9 mouse cellular contexts compared by ENCODE assay signal in genomic region chr2:131949767-131950597, GRCm38 (mm10). TPM values are rescaled to one million over a fixed set of nuclear protein-coding genes. Genes with fewer than 3 reads are reported as not detected.
DNase-seq lines count a peak whose midpoint lies in the region; ATAC-seq and TF ChIP-seq lines count a peak whose summit lies in the region.
"Had no signal": no experiment of that assay in that cellular context is flagged by ENCODE, and none has a peak within 500 bp of the region (broad histone marks: within the 10 kb centered on the region; RNA-seq: fewer than 3 reads in every experiment).

No protein-coding gene starts in this region.

- no peak for TF ChIP-seq POLR2A in limb, embryonic 14.5 days (IDR thresholded peaks at IDR 0.05; ENCODE audit: borderline replicate concordance, extremely low read depth, insufficient read depth, insufficient read length)

- H3K9ac ChIP-seq in hindbrain, embryonic 14.5 days, result no peak overlapping the region
- no peak overlapping the region for H3K9ac ChIP-seq in limb, embryonic 14.5 days (ENCODE audit: low read depth, low read length, severe bottlenecking)
- no peak overlapping the region for H3K9ac ChIP-seq in neural tube, embryonic 12.5 days
- H3K9ac ChIP-seq: limb, embryonic 12.5 days had no signal

- no peak overlapping the region for H3K27ac ChIP-seq in left cerebral cortex, adult 2 months
- H3K27ac ChIP-seq in hindbrain, embryonic 14.5 days, result no peak overlapping the region
- no peak overlapping the region for H3K27ac ChIP-seq in limb, embryonic 14.5 days (replicated peaks; ENCODE audit: low read depth, low read length)
- no peak overlapping the region for H3K27ac ChIP-seq in neural tube, embryonic 12.5 days
- H3K27ac ChIP-seq: limb, embryonic 12.5 days had no signal

- no peak overlapping the region for H3K4me3 ChIP-seq in left cerebral cortex, adult 2 months
- H3K4me3 ChIP-seq in hindbrain, embryonic 14.5 days (replicated peaks; ENCODE audit: low read length), result no peak overlapping the region
- H3K4me3 ChIP-seq in limb, embryonic 14.5 days (replicated peaks; ENCODE audit: low read length), result no peak overlapping the region
- H3K4me3 ChIP-seq in neural tube, embryonic 12.5 days, result no peak overlapping the region
- H3K4me3 ChIP-seq: limb, embryonic 12.5 days had no signal

- no peak overlapping the region for H3K4me2 ChIP-seq in hindbrain, embryonic 14.5 days (replicated peaks)
- no peak overlapping the region for H3K4me2 ChIP-seq in limb, embryonic 14.5 days (replicated peaks; ENCODE audit: low read depth, low read length, severe bottlenecking)
- no peak overlapping the region for H3K4me2 ChIP-seq in neural tube, embryonic 12.5 days (replicated peaks)
- H3K4me2 ChIP-seq: limb, embryonic 12.5 days had no signal

- no peaks in the 10 kb centered on the region for H3K9me3 ChIP-seq in hindbrain, embryonic 14.5 days (ENCODE audit: control insufficient read depth, low read length)
- H3K9me3 ChIP-seq in limb, embryonic 14.5 days (ENCODE audit: control insufficient read depth, low read length), result no peaks in the 10 kb centered on the region
- no peaks in the 10 kb centered on the region for H3K9me3 ChIP-seq in neural tube, embryonic 12.5 days
- H3K9me3 ChIP-seq: limb, embryonic 12.5 days had no signal

- peak; percentile 60; the same call in 1 of the 2 replicates for ATAC-seq in erythroid progenitor cell, adult 5-6 weeks (replicated peaks; ENCODE audit: low FRiP score, poor library complexity, severe bottlenecking)
- peak; percentile 42; the same call in 1 of the 2 replicates for ATAC-seq in hindbrain, embryonic 14.5 days (ENCODE audit: low FRiP score)
- ATAC-seq in limb, embryonic 14.5 days (ENCODE audit: low FRiP score, low read depth), result no peak; the same call in 1 of the 2 replicates
- peak; percentile 39; the same call in 1 of the 2 replicates for ATAC-seq in neural tube, embryonic 12.5 days (ENCODE audit: low FRiP score, low read depth)

- DNase-seq in left cerebral cortex, adult 2 months (ENCODE audit: extremely low spot score in 1 of 2, low spot score in 2 of 2), result peak; percentile 58 to 71
- DNase-seq in left cerebral cortex, postnatal 36 days (ENCODE audit: low spot score in 2 of 2), result no peak
- DNase-seq in adrenal gland, adult 18-20 months (ENCODE audit: low spot score in 2 of 2), result peak; percentile 35 to 60
- peak; percentile 85 for DNase-seq in hindbrain, embryonic 14.5 days (ENCODE audit: low spot score)
- DNase-seq in limb, embryonic 14.5 days (ENCODE audit: low spot score), result peak; percentile 46
- DNase-seq in thymus, postnatal 4 days, result peak; percentile 67

- H3K36me3 ChIP-seq in hindbrain, embryonic 14.5 days (replicated peaks; ENCODE audit: control insufficient read depth, insufficient read depth), result no peaks in the 10 kb centered on the region
- H3K36me3 ChIP-seq in limb, embryonic 14.5 days (ENCODE audit: control insufficient read depth, insufficient read depth, low read length), result no peaks in the 10 kb centered on the region
- no peaks in the 10 kb centered on the region for H3K36me3 ChIP-seq in neural tube, embryonic 12.5 days
- H3K36me3 ChIP-seq: limb, embryonic 12.5 days had no signal

- intact Hi-C loops in left cerebral cortex, adult 2 months (cut with DNase I), result loop anchor here (1.0 to 10.0 kb wide), 2 partner anchors 130 to 405 kb away; no protein-coding TSS in a partner anchor
- intact Hi-C loops in left cerebral cortex, postnatal 36 days (cut with DNase I), result loop anchor here (1.0 to 5.0 kb wide), 3 partner anchors 38 to 388 kb away; partner anchors contain the start of gene Adra1d

- H3K27me3 ChIP-seq in hindbrain, embryonic 14.5 days (ENCODE audit: control insufficient read depth, insufficient read depth, low read length), result peaks cover 28% of the 10 kb centered on the region
- H3K27me3 ChIP-seq in limb, embryonic 14.5 days (ENCODE audit: control insufficient read depth, insufficient read depth, low read length), result peaks cover 17% of the 10 kb centered on the region; the same call in 1 of the 2 replicates
- peaks cover 29% of the 10 kb centered on the region for H3K27me3 ChIP-seq in neural tube, embryonic 12.5 days (replicated peaks)

- WGBS in hindbrain, embryonic 14.5 days, result 48% methylated on average over 9 of the region's 9 CpGs
- WGBS in limb, embryonic 14.5 days, result 41% methylated on average over 9 of the region's 9 CpGs
- 51% methylated on average over 9 of the region's 9 CpGs for WGBS in neural tube, embryonic 12.5 days

- peak; percentile 83 for TF ChIP-seq CTCF in left cerebral cortex, adult 2 months (IDR thresholded peaks at IDR 0.05)

- H3K4me1 ChIP-seq in hindbrain, embryonic 14.5 days (replicated peaks; ENCODE audit: control insufficient read depth, insufficient read depth, low read length), result peaks cover 5% of the 10 kb centered on the region; the same call in 1 of the 2 replicates
- H3K4me1 ChIP-seq in limb, embryonic 14.5 days (ENCODE audit: control insufficient read depth, insufficient read depth, low read length), result peaks cover 3% of the 10 kb centered on the region; the same call in 1 of the 2 replicates
- peaks cover 9% of the 10 kb centered on the region for H3K4me1 ChIP-seq in neural tube, embryonic 12.5 days

RNA-seq across cellular contexts. Expression of gene Prnd, which starts 0.7 kb away (rescaled TPM):
- total RNA-seq in left cerebral cortex, adult 2 months (2021), result under 1 TPM in 1 of 2 experiments, not detected in 1; 0.14 TPM
- under 1 TPM in 1 of 2 experiments, not detected in 1; 0.20 TPM for total RNA-seq in left cerebral cortex, postnatal 36 days (2021)
- total RNA-seq in adrenal gland, adult 18-20 months (2021), result under 1 TPM in 1 of 2 experiments, not detected in 1; 0.67 TPM
- not detected in 2 replicates for total RNA-seq in erythroid progenitor cell, adult 5-6 weeks (2015; ENCODE audit: low replicate concordance)
- 0.38 and 1.8 TPM in 2 replicates for total RNA-seq in erythroid progenitor cell, adult 5-6 weeks (2017; ENCODE audit: low replicate concordance)
- polyA plus RNA-seq in hindbrain, embryonic 14.5 days (2014; fragmentation: Nextera tagmentation; extraction: Ambion mirVana), result 11.8 and 15.0 TPM in 2 replicates
- polyA plus RNA-seq in limb, embryonic 14.5 days (2012; rRNA removed), result 41.2 and 46.2 TPM in 2 replicates
- polyA plus RNA-seq in limb, embryonic 14.5 days (2014; fragmentation: Nextera tagmentation; extraction: Ambion mirVana), result 44.6 and 50.5 TPM in 2 replicates
- polyA plus RNA-seq in neural tube, embryonic 12.5 days (2016; fragmentation: Nextera tagmentation; extraction: Ambion mirVana), result 9.8 and 11.0 TPM in 2 replicates

RNA-seq across cellular contexts. Expression of gene Prn, which starts 40.2 kb away (rescaled TPM):
- total RNA-seq in left cerebral cortex, adult 2 months (2021), result under 1 TPM in 1 of 2 experiments, not detected in 1; 0.20 TPM
- total RNA-seq in left cerebral cortex, postnatal 36 days (2021), result under 1 TPM in 1 of 2 experiments, not detected in 1; 0.35 TPM
- not detected for total RNA-seq in adrenal gland, adult 18-20 months (2021)
- not detected in 2 replicates for total RNA-seq in erythroid progenitor cell, adult 5-6 weeks (2015; ENCODE audit: low replicate concordance)
- not detected in 2 replicates for total RNA-seq in erythroid progenitor cell, adult 5-6 weeks (2017; ENCODE audit: low replicate concordance)
- polyA plus RNA-seq in hindbrain, embryonic 14.5 days (2014; fragmentation: Nextera tagmentation; extraction: Ambion mirVana), result not detected in 2 replicates
- polyA plus RNA-seq in limb, embryonic 14.5 days (2012; rRNA removed), result 0.12 TPM in 1 of 2 replicates, not detected in the other
- polyA plus RNA-seq in limb, embryonic 14.5 days (2014; fragmentation: Nextera tagmentation; extraction: Ambion mirVana), result not detected in 2 replicates
- polyA plus RNA-seq in neural tube, embryonic 12.5 days (2016; fragmentation: Nextera tagmentation; extraction: Ambion mirVana), result not detected in 2 replicates
- polyA plus RNA-seq: limb, embryonic 12.5 days had no signal

RNA-seq across cellular contexts. Expression of gene Prnp, which starts 40.3 kb away (rescaled TPM):
- 100 to 1,000 TPM; 748 to 772 TPM for total RNA-seq in left cerebral cortex, adult 2 months (2021)
- total RNA-seq in left cerebral cortex, postnatal 36 days (2021), result 100 to 1,000 TPM; 729 to 811 TPM
- total RNA-seq in adrenal gland, adult 18-20 months (2021), result 100 to 1,000 TPM in 1 of 2 experiments, 10 to 100 TPM in 1; 99.2 to 163 TPM
- total RNA-seq in erythroid progenitor cell, adult 5-6 weeks (2015; ENCODE audit: low replicate concordance), result 139 and 159 TPM in 2 replicates
- 175 and 177 TPM in 2 replicates for total RNA-seq in erythroid progenitor cell, adult 5-6 weeks (2017; ENCODE audit: low replicate concordance)
- polyA plus RNA-seq in hindbrain, embryonic 14.5 days (2014; fragmentation: Nextera tagmentation; extraction: Ambion mirVana), result 99.5 and 101 TPM in 2 replicates
- 38.4 and 39.1 TPM in 2 replicates for polyA plus RNA-seq in limb, embryonic 14.5 days (2012; rRNA removed)
- 36.1 and 43.1 TPM in 2 replicates for polyA plus RNA-seq in limb, embryonic 14.5 days (2014; fragmentation: Nextera tagmentation; extraction: Ambion mirVana)
- 74.5 and 75.1 TPM in 2 replicates for polyA plus RNA-seq in neural tube, embryonic 12.5 days (2016; fragmentation: Nextera tagmentation; extraction: Ambion mirVana)

Comparison
In these comparisons a context has a peak if more than half of its experiments do, and no peak if none do; other contexts are left out.
1. DNase-seq: peak in left cerebral cortex, adult 2 months (2 of 2), adrenal gland, adult 18-20 months (2 of 2), hindbrain, embryonic 14.5 days (single experiment), limb, embryonic 14.5 days (single experiment) and thymus, postnatal 4 days (single experiment); none in left cerebral cortex, postnatal 36 days (0 of 2).
2. RNA of gene Prnp, which starts 40.3 kb away (total RNA-seq): 729 to 811 TPM in left cerebral cortex, postnatal 36 days and 748 to 772 TPM in left cerebral cortex, adult 2 months; 139 to 177 TPM in erythroid progenitor cell, adult 5-6 weeks and 99.2 to 163 TPM in adrenal gland, adult 18-20 months; every median in the first group is over 4 times any median in the second.